Mouse (Mus musculus) A20 (cell line): ENCODE data around the gene Tgfb3.

Source experiments
- DNase-seq: peaks from one replicate; pipeline ENCODE4 v3.0.0-alpha.2; 2011; ENCODE audit warnings: low read depth, low spot score

Tgfb3 gene

DNA sequence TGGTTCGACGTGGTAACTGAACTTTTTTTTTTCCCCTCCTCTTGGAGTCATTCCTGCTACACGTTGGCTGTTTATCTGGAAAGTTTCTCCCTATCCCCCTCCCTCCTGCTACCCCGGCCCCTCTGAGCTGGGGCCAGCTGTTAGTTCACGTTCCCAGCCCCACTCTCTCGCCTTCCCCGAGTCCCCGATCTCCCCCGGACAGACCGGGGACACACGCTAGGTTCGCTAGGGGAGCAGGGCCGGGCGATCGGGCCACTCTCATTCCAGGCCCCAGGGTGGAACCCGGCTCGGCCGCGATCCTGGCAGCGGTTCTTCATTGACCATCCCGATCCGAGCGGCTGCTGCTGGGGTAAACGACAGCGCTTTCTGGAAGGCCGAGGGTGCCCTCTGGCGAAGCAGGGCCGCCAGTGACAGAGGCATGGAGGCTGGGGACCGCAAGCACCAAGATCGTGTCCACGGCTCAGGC lies 394 bp upstream of the Tgfb3 start:
- peak; percentile 86 for DNase-seq

DNA sequence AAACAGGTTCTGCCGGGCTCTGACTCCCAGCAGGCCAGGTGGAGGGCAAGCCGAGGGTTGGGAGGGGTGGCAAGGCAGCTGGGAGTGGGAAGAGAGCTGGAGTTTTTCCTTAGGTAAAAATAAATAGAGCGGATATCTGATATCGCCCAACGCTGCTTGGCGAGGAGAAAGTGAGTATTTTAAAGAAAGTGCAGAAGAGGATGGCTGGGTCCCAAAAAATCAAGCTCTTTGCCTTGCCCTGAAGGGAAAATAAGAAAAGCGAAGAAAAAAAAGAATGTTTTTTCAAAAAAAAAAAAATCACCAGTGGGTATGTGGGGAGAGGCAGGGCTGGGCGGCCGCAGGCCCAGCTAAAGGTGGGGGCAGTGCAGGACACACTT lies 677 bp downstream of the Tgfb3 start:
- DNase-seq = no peak

DNA sequence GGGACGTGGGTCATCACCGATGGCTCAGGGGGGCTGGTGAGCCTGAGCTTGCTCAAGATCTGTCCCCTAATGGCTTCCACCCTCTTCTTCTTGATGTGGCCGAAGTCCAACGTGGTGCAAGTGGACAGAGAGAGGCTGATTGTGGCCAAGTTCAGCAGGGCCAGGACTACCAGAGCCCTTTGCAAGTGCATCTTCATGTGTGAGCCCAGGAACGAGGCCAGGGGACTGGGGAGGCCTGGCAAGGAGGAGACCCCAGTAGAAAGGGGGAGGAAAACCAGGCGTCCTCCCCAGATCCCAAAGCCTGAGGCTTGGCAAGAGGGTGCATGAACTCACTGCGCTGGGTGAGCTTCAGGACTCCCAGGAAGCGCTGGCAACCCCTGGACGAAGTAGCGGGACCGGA lies 1.1 kb downstream of the Tgfb3 start:
- no peak for DNase-seq

DNA sequence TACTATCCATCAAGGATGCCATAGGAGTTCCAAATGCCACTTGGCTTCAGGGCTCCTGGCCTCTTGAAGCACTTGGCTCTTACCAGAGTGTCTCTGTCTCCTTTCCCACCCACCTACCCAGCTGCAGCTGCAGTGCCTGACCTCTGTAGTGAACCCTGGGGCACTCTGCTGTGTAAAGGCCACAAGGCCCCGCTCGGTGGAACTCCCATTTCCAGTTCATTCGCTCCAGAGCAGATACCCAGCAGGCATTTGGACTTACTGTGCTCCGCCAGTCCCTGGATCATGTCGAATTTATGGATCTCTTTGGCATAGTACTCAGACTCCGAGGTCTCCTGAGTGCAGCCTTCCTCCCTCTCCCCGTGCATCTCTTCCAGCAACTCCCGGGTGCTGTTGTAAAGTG lies 1.5 kb downstream of the Tgfb3 start:
- no peak for DNase-seq

DNA sequence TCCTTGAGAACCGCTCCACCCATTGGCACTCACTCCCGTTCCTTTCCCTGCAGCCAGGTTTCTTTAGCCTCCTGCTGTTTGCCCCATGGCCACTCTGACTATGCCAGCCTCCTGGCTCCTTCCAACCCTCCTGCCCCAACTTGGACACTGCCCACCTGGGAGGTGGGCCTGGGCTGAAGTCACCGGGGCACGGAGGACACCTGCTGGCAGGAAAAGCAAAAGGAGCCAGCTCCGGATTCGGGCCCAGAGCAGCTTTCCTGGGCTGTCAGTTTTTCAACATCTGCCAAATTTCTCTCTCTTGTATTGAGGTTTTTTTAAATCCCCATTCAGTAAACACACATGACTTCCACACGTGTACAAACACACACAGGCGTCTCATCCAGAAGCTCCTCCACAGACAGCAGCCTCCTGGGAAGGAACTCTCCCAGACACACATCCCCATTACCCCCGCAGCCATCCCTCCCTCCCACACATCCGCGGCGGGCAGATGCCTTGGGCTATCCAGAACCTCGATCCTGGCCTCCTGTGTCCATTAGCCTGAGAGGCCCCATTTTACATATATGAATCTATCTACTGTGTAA lies 2.4 kb downstream of the Tgfb3 start:
- no peak for DNase-seq

DNA sequence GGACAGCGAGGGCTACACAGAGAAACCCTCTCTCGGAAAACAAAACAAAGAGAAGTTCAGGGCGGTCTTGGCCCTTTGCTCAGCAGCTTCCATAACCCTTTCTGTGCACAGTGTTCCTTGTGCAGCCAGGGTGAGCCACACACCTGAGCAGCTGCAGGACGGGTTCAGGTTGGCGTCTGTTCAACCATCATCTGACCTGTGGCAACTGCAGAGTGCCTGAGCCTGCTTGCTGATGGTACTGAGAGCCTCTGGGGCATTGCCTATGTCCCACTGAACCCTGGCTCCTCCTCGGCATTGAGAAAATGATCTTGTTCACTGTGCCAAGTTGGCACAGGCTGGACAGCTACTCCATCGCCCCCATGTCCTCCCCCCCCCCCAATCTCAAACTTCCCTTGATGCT lies 3.5 kb downstream of the Tgfb3 start:
- DNase-seq = no peak

DNA sequence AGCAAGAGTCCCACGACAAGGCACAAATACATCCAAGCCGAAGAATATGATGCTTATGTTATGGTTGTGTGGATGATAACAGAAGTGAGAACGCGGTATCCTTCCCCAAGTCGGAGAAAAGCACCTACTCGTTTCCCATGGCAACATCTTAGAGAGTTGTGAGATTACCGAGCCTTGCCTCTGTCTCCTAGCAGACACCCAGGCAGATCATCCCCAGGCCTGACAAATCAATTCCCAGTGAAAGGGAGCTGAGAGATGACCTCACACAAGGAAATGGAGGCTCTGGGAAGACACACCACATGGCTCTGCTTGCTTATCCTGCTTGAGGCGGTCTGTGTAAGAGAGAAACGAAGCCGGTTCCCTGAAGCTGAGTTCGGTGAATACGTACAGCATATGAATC lies 4.2 kb downstream of the Tgfb3 start:
- DNase-seq = no peak

DNA sequence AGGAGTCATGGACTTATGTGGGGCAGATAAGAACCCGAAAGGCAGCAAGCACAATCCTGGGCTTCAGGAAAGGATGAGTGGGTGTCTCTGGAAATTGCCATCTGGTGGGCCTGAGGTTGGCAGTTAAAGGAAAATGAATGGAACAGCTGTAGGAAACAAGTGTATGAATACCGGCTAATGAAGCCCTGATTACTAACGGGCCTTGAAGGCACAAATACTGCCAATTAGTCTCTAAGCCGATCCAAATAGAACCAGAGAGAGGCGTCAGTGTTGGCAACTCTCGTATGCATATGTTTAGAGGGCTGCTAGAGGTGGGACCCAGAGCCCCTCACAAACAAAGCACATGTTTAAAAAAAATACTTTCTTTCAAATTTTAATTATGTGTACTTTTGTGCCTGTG lies 7.4 kb downstream of the Tgfb3 start:
- no peak for DNase-seq

DNA sequence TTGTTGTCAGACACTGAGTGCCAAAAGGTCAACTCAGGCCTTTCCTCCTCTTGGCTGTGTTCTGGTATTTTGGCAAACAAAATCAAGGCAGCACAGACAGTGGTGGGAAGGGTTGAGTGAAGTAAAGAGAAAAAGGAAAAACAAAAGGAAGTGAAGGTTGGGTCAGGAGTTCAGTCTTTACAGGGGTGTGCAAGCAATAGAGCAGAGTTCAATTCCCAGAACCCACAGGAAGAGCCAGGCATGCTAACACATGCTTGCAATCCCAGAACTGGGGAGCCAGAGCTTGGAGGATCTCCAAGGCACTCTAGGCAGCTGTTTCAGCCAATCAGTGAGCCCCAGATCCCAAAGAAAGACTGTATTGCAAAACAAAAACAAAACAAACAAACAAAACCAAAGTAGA lies 14.0 kb downstream of the Tgfb3 start:
- DNase-seq = no peak

DNA sequence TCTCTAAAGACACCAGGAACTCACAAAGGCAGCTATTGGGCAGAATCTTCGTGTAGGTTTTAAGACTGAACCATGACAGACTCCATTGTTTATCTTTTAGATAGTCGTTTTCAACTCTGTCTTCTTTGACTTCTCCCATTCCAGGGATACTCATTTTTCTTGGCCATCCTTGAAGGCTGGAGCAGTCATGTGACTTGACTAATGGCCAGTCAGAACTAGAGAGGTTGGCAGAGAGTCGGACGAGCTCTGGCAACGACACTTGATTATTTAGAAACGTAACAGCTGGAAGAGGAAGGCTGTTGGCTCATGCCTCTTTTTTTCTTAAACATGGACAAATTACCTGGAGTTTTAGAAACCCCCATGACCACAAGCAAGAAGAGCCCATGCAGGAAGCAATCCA lies 19.5 kb downstream of the Tgfb3 start:
- no peak for DNase-seq

DNA sequence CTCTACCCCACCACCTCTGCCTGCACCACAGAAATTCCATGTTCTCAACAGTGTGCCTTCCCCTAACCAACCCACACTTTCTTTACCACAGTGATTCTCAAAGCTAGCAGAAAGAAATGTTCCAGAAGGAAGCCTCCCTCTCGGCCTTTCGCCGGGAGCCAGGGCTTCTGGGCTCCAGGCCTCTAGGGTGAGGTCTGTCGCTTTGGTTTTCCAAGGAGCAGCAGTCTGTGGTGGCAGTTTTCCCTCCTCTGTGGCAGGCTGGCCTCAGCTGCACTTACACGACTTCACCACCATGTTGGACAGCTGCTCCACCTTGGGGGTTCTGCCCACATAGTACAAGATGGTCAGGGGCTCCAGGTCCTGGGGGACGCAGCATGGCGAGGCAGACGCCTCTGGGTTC lies 21.3 kb downstream of the Tgfb3 start:
- DNase-seq = no peak

DNA sequence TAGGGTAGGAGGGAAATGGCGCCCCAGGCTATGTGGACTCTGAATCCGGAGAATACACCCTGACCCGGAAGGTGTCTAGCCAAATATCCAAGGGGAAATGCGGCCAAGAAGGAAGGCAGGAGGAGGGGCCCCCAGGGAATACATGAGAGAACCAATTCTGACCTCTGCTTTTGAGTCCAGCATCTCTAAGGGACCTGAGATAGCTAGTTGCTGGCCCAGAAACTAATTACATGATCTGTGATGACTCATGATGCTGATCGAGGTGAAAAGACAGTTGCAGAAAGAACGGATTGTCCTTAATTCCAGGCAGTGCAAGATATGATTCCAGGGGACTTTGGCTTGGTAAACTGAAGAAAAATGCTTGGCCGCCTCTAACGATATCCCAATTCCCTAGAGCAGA lies 21.9 kb downstream of the Tgfb3 start:
- DNase-seq = no peak

DNA sequence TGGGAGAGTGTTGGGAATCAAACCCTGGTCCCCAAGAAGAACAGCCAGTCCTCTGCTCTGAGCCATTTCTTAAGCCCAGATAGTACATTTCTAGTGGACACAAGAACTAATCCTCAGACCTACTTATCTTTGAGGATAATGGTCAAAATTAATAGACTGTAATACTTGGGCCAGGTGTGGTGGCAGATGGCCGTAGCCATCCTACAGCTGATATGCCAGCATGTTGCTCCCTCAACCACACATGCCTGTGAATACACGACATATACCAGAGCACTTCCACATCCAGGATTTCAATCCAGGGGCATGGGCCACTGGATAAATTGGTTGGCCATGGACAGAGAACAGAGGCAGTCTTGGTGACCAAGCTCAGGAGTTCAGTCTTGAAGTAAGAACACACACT lies 23.5 kb downstream of the Tgfb3 start:
- DNase-seq = no peak

DNA sequence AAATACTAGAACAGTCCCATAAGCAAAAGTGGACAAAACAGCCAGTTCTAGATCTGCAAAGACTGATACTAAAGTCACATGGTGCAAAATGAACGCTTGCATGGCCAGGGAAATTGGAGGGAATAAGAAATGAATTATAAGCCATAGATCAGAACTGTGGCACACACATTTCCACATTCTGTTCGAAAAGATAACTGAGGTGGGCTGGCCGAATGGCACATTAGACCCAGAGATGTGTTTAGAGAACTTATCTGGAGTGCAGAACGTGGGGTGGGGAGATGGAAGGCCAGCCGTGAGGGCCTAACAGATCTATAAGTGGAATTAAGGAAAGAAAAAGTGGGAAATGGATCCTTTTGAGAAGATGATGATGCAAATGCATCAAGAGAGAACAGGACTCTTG lies 27.4 kb downstream of the Tgfb3 start:
- no peak for DNase-seq

DNA sequence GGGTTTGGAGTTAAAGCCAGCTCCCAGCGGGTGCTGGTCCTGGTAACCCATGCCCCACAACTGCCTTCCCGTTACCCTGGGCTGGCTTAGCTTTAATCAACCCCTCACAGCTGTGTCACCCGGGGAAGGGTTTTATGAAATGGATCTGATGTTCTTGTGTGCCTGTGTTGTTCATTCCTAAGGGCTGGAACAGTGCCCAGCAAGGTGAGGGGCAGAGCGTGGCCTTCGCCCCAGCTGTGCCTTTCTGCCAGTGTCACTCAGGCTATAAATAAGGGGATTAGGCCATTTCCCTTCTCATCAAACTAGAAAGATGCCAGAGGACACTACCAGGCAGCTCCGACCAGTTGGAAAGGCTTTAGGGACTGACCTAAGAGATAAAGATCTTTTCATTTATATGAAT lies 29.0 kb downstream of the Tgfb3 start:
- DNase-seq = no peak

DNA sequence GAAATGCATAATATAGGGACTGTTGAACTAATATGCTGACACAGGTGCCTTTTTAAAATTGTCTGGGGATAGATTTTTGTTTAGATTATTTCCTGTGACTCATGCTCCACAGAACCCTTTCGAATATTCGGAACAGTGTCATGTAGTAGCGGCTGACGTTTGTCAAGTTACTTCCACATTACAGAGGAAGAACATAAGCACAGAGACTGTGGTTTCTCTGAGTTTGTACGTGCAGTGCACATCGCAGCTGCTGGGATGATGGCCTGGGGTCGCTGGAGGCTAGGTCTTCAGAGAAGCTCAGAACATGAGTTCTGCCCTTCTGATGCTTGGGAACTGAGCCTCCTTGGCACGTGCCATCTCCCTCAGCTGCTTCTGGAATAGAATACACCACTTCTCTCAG lies 31.5 kb downstream of the Tgfb3 start:
- no peak for DNase-seq

DNA sequence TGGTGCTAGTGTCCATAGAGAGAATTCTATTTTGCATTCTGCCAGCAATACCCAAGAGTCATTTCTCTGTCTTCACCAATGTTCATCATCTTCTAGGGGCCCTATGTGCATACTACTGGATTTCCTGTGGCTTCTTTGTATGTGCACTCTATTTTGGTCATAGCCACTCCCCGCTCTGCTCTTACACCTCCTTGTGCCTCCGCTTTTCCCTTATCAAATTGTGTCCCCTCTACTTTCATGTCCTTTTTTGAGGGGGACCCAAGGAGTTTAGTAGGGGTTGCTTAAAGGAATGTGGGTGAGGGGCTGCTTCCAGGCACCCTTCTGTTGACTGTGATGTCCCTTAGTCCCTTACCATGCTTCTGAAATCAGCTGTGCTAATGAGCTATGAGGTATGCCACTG lies 32.1 kb downstream of the Tgfb3 start:
- no peak for DNase-seq

DNA sequence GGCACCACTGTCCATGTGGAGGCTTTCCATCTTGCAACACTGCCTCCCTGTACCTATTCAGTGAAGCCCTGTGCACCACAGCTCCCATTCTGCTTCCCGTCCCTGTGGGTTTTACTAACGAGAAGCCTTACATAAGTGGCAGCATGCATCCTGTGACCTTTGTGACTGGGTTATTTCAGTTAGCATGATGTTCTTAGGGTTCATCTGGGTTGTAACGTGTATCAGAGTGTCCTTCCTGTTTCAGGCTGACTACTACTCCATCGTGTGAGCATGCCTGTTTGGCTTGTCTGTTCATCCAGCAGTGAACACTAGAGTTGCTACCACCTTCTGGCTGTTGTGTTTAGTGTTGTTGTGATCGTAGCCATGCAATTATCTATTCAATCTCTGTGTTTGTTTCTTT lies 32.7 kb downstream of the Tgfb3 start:
- peak; percentile 73 for DNase-seq

DNA sequence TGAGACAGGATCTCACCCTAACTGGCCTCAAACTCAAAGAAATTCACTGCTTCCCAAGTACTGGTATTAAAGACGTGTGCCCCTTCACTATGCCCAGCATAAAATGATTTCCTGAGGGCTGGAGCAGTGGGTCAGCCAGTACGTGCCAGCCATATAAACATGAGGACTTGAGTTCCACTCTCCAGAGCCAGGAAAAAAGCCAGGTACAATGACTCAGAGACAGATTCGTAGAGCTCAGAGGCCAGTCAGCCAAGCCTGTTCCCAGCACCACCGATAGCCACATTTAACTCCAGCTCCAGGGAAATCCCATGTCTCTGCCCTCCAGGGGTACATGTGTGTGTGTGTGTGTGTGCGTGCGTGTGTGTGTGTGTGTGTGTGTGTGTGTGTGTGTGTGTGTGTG lies 39.1 kb downstream of the Tgfb3 start:
- no peak for DNase-seq

DNA sequence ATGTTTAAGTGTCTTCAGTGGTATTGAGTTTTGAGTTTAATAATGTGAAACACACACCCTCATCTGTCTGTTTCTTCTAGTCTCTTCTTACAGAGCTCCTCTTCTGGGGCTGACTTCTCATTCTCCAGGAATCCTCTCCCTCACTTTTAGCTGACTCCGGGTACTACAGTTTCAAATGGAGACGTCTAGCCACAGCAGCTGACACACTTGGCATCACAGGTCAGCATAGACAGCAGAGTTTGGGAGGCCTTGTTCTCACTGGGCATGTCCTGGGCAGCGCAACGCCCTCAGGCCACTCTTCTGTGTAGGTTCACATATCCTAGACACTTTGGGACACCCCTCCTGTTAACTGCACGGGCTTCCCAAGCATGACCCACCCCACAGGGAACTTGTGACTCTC lies 39.8 kb downstream of the Tgfb3 start:
- no peak for DNase-seq

DNA sequence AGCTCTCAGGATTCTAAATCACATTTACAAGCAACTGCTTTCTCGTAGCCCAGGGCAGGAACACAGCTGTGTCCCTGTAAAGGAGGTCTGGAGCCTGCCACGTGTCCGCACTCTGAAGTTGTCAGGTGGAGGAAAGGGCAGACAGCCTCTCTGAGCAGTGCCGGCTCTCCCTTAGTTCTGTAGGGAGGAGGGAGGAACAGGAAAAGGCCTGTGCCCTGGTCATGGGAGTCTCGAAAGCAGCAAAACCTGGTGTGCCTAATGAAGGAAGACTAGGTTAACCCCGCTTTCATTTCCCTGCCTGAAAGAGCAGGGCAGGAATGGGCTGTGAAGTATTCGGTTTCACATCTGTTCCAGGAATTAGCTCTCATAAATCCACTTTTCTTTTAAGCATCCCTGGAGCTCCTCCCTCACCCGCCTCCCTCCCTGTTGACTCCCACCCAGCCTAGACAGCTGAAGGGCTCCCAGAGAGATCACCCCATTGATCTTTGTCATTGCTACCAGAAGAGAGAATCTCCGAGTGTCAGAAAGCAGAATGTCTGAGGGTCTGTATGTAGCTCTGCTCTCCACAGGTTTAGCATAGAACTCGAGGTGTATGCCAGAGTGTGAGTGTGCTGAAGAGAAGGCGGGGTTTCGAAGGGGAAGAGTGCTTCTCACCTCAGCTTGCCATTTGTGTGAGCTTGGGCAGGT lies 41.5 kb downstream of the Tgfb3 start:
- no peak for DNase-seq

DNA sequence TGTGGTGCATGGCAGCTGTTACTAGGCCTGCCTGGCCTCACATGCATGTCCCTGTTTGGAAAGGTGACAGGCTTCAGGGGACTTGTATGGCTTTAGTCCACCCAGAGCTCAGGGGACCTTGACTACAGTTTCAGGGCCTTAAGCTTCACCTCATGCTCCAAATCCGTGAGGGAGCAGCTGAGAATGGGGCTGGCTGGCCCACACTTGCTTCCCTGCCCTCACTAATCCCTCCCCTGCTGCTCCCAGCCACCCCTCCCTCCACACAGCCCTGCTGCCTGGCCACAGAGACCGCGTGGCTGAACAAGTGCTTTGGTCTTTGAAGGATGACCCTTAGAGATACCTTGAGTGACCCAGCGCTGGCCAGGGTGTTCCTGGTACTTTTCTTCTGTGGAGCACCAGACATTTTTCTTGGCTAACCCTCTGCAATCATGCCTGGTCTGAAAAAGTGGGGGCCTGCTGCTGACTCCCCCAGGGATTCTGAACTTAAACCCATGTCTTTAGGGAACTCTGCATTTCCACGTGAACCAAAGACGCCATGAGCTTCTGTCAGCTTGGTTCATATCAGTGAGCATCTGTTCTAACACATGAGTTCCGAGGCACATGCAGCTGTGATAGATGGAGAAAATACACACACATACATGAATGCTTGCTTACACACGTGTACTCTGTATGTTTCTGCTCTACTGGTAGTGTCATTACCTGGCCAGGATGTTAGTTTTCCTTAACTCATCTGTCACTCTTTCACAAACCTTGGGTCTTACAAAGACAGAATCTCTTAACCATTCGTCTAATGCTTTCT lies 42.3 kb downstream of the Tgfb3 start:
- no peak for DNase-seq

DNA sequence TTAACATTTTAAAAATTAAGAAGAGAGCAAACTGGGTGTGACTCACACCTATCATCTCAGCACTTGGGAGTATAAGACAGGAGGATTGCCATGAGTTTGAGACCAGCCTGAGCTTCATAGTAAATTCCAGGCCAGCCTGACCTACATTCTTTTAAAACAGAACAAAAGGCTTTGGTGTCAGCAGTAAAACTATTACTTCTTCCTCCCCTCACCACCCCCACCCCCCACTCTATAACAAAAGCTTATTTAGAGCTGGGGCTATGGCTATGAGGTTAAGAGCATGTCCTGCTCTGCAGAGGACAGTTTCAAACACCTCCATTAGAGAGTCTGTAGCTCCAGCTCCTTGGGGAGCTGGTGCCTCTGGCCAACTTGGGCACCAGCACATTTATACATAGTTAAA lies 43.3 kb downstream of the Tgfb3 start:
- DNase-seq = no peak
